Mouse (Mus musculus) hindbrain, embryonic 13.5 days (tissue): Measurements from ENCODE around the gene Lrpap1. TPM values are rescaled to one million over a fixed set of nuclear protein-coding genes. Genes with fewer than 3 reads are reported as not detected.

ENCODE experiments used
- ATAC-seq: fragments of 200-750 bp; cut with Nextera tagmentation; 2 replicates; pipeline ENCODE4 v1.8.0; 2017; ENCODE audit warnings: moderate TSS enrichment; ENCODE audit not compliant: low FRiP score
- H3K27ac ChIP-seq: fragments of 300-500 bp; sonication (generic); 2 replicates; pipeline ENCODE4 v1.5.1; 2015; ENCODE audit warnings: inconsistent platforms, mild to moderate bottlenecking, moderate library complexity
- H3K27me3 ChIP-seq: fragments of 300-500 bp; sonication (generic); 2 replicates; pipeline ENCODE4 v1.6.1; 2015; ENCODE audit warnings: mild to moderate bottlenecking, inconsistent platforms
- H3K36me3 ChIP-seq: fragments of 300-500 bp; sonication (generic); 2 replicates; pipeline ENCODE4 v1.6.1; 2015; ENCODE audit warnings: mild to moderate bottlenecking, inconsistent platforms
- H3K4me1 ChIP-seq: fragments of 300-500 bp; sonication (generic); replicated peaks from 2 replicates; pipeline ENCODE4 v1.6.1; 2015; ENCODE audit warnings: inconsistent platforms
- H3K4me2 ChIP-seq: fragments of 300-500 bp; sonication (generic); 2 replicates; pipeline ENCODE4 v1.6.1; 2015; ENCODE audit warnings: inconsistent platforms, mild to moderate bottlenecking, moderate library complexity
- H3K4me3 ChIP-seq: fragments of 300-500 bp; sonication (generic); 2 replicates; pipeline ENCODE4 v1.5.1; 2015; ENCODE audit warnings: mild to moderate bottlenecking, inconsistent platforms
- H3K9ac ChIP-seq: fragments of 300-500 bp; sonication (generic); 2 replicates; pipeline ENCODE4 v1.6.1; 2015; ENCODE audit warnings: mild to moderate bottlenecking, inconsistent platforms
- H3K9me3 ChIP-seq: fragments of 300-500 bp; sonication (generic); 2 replicates; pipeline ENCODE4 v1.6.1; 2016; ENCODE audit warnings: inconsistent platforms
- WGBS: fragments of 180-500 bp; shearing (Covaris S2); methylation state at CpG from one replicate; pipeline ENCODE4 v1.1.7; 2015; 5-methylcytosine and 5-hydroxymethylcytosine counted together
- polyA plus RNA-seq: library from polyadenylated mRNA; unstranded; fragments of >200 nt; fragmentation: Nextera tagmentation; extraction: Ambion mirVana; gene quantifications from 2 replicates; pipeline ENCODE4 v1.2.1, GENCODE M21; 2015

Gene Lrpap1
- polyA plus RNA-seq, 1 experiment from 2014 or later = 126 TPM

GRCm38 (mm10) chr5:35112444-35112843 lies 6.9 kb upstream of the Lrpap1 start:
- Histone ChIP-seq H3K9me3 (no peaks in the 10 kb centered on the region), H3K27ac (no peak overlapping the region), H3K4me3 (no peak overlapping the region), H3K9ac (no peak overlapping the region), H3K36me3 (no peaks in the 10 kb centered on the region), H3K27me3 (no peaks in the 10 kb centered on the region), H3K4me2 (no peak overlapping the region), H3K4me1 (no peaks in the 10 kb centered on the region)
- no peak for ATAC-seq
- 52% methylated on average over 4 of the region's 4 CpGs for WGBS

GRCm38 (mm10) chr5:35105922-35106298 lies 344 bp upstream of the Lrpap1 start:
- Histone ChIP-seq H3K4me3 (peak overlapping the region; percentile 77), H3K9me3 (no peaks in the 10 kb centered on the region), H3K27ac (peak overlapping the region; percentile 84), H3K27me3 (no peaks in the 10 kb centered on the region), H3K4me2 (peak overlapping the region; percentile 80), H3K9ac (peak overlapping the region; percentile 61), H3K4me1 (peaks cover 31% of the 10 kb centered on the region), H3K36me3 (peaks cover 17% of the 10 kb centered on the region)
- WGBS = 9% methylated on average over 11 of the region's 11 CpGs
- peak; percentile 69; the same call in 1 of the 2 replicates for ATAC-seq

GRCm38 (mm10) chr5:35104183-35104959 lies 1.2 kb downstream of the Lrpap1 start:
- Histone ChIP-seq H3K4me1 (peaks cover 31% of the 10 kb centered on the region), H3K27me3 (no peaks in the 10 kb centered on the region), H3K9me3 (no peaks in the 10 kb centered on the region), H3K27ac (no peak overlapping the region), H3K4me3 (peak overlapping the region; percentile 77), H3K36me3 (peaks cover 32% of the 10 kb centered on the region), H3K9ac (peak overlapping the region; percentile 85), H3K4me2 (peak overlapping the region; percentile 80)
- 69% methylated on average over 8 of the region's 8 CpGs for WGBS
- no peak for ATAC-seq

GRCm38 (mm10) chr5:35103528-35103927 lies 2.0 kb downstream of the Lrpap1 start:
- Histone ChIP-seq H3K9ac (peak overlapping the region; percentile 85; the same call in 1 of the 2 replicates), H3K27ac (no peak overlapping the region), H3K27me3 (no peaks in the 10 kb centered on the region), H3K9me3 (no peaks in the 10 kb centered on the region), H3K4me3 (0 out of 2 replicates have a peak overlapping the region, but pooled peaks have one; percentile 77), H3K4me2 (peak overlapping the region; percentile 80), H3K36me3 (peaks cover 41% of the 10 kb centered on the region), H3K4me1 (peaks cover 31% of the 10 kb centered on the region)
- no peak for ATAC-seq
- 89% methylated on average over 2 of the region's 2 CpGs for WGBS

GRCm38 (mm10) chr5:35103086-35103485 lies 2.5 kb downstream of the Lrpap1 start:
- no peaks in the 10 kb centered on the region for H3K9me3 ChIP-seq
- H3K27ac ChIP-seq = no peak overlapping the region
- H3K4me2 ChIP-seq = peak overlapping the region; percentile 80; the same call in 1 of the 2 replicates
- peaks cover 45% of the 10 kb centered on the region for H3K36me3 ChIP-seq
- no peak overlapping the region for H3K9ac ChIP-seq
- no peaks in the 10 kb centered on the region for H3K27me3 ChIP-seq
- H3K4me1 ChIP-seq = peaks cover 31% of the 10 kb centered on the region
- ATAC-seq = no peak
- WGBS = 93% methylated on average over 8 of the region's 8 CpGs
- no peak overlapping the region for H3K4me3 ChIP-seq

GRCm38 (mm10) chr5:35091636-35092035 lies 13.9 kb downstream of the Lrpap1 start:
- WGBS = 95% methylated on average over 3 of the region's 3 CpGs
- Histone ChIP-seq H3K9ac (no peak overlapping the region), H3K36me3 (peaks cover 68% of the 10 kb centered on the region), H3K9me3 (no peaks in the 10 kb centered on the region), H3K27me3 (no peaks in the 10 kb centered on the region), H3K4me1 (no peaks in the 10 kb centered on the region), H3K27ac (no peak overlapping the region), H3K4me2 (no peak overlapping the region), H3K4me3 (no peak overlapping the region)
- no peak for ATAC-seq

GRCm38 (mm10) chr5:35089614-35089963 lies 16.0 kb downstream of the Lrpap1 start:
- Histone ChIP-seq H3K9ac (no peak overlapping the region), H3K27ac (no peak overlapping the region), H3K4me2 (no peak overlapping the region), H3K9me3 (no peaks in the 10 kb centered on the region), H3K27me3 (no peaks in the 10 kb centered on the region), H3K4me1 (no peaks in the 10 kb centered on the region), H3K4me3 (no peak overlapping the region), H3K36me3 (peaks cover 48% of the 10 kb centered on the region)
- 88% methylated on average over 5 of the region's 5 CpGs for WGBS
- no peak for ATAC-seq

- no peak for ATAC-seq
- H3K9me3 ChIP-seq = no peaks in the 10 kb centered on the region
- H3K4me3 ChIP-seq = no peak overlapping the region
- H3K36me3 ChIP-seq = peaks cover 44% of the 10 kb centered on the region
- no peak overlapping the region for H3K27ac ChIP-seq
- H3K9ac ChIP-seq = no peak overlapping the region
- no peak overlapping the region for H3K4me2 ChIP-seq
- no peaks in the 10 kb centered on the region for H3K4me1 ChIP-seq
- no peaks in the 10 kb centered on the region for H3K27me3 ChIP-seq
- 67% methylated on average over 9 of the region's 9 CpGs for WGBS
These were observed 16.6 kb downstream of the Lrpap1 start for GRCm38 (mm10) chr5:35088785-35089613.

- no peak for ATAC-seq
- peaks cover 6% of the 10 kb centered on the region for H3K27me3 ChIP-seq
- no peak overlapping the region for H3K4me3 ChIP-seq
- 71% methylated on average over 3 of the region's 3 CpGs for WGBS
- peak overlapping the region; percentile 24; the same call in 1 of the 2 replicates for H3K9ac ChIP-seq
- H3K9me3 ChIP-seq = no peaks in the 10 kb centered on the region
- H3K36me3 ChIP-seq = peaks cover 4% of the 10 kb centered on the region; the same call in 1 of the 2 replicates
- no peak overlapping the region for H3K4me2 ChIP-seq
- H3K27ac ChIP-seq = no peak overlapping the region
- peaks cover 5% of the 10 kb centered on the region; the same call in 1 of the 2 replicates for H3K4me1 ChIP-seq
These were observed 20.7 kb downstream of the Lrpap1 start for GRCm38 (mm10) chr5:35084913-35085312.

GRCm38 (mm10) chr5:35079101-35079500 lies 26.5 kb downstream of the Lrpap1 start:
- Histone ChIP-seq H3K27me3 (peaks cover 29% of the 10 kb centered on the region), H3K27ac (no peak overlapping the region), H3K36me3 (peaks cover 15% of the 10 kb centered on the region), H3K4me1 (peaks cover 15% of the 10 kb centered on the region), H3K9me3 (no peaks in the 10 kb centered on the region), H3K4me2 (no peak overlapping the region), H3K9ac (no peak overlapping the region), H3K4me3 (no peak overlapping the region)
- ATAC-seq = no peak
- WGBS = 32% methylated on average over 18 of the region's 18 CpGs

- WGBS = 91% methylated on average over 1 of the region's 1 CpGs
These were observed 29.2 kb downstream of the Lrpap1 start for GRCm38 (mm10) chr5:35076369-35076768.

GRCm38 (mm10) chr5:35073992-35074391 lies 31.6 kb downstream of the Lrpap1 start:
- H3K36me3 ChIP-seq = peaks cover 18% of the 10 kb centered on the region
- WGBS = 64% methylated on average over 9 of the region's 9 CpGs
- H3K4me1 ChIP-seq = peaks cover 19% of the 10 kb centered on the region
- peaks cover 14% of the 10 kb centered on the region for H3K27me3 ChIP-seq
- ATAC-seq = no peak
- H3K4me3 ChIP-seq = no peak overlapping the region
- no peak overlapping the region for H3K4me2 ChIP-seq
- no peaks in the 10 kb centered on the region for H3K9me3 ChIP-seq
- no peak overlapping the region for H3K27ac ChIP-seq
- H3K9ac ChIP-seq = no peak overlapping the region

More at GRCm38 (mm10) chr5:35076369-35076768, 29.2 kb downstream of the Lrpap1 start:
- Histone ChIP-seq H3K9ac (no peak overlapping the region), H3K4me3 (no peak overlapping the region), H3K4me2 (no peak overlapping the region), H3K9me3 (no peaks in the 10 kb centered on the region), H3K36me3 (peaks cover 15% of the 10 kb centered on the region), H3K27ac (no peak overlapping the region), H3K4me1 (peaks cover 16% of the 10 kb centered on the region), H3K27me3 (peaks cover 29% of the 10 kb centered on the region)
- ATAC-seq = no peak
